Mouse (Mus musculus) adrenal gland, adult 2 months (tissue): ENCODE measurements around the gene Itga2b. TPM values are rescaled to one million over a fixed set of nuclear protein-coding genes. Genes with fewer than 3 reads are reported as not detected.

ENCODE experiments used
- DNase-seq: peaks from one replicate; pipeline ENCODE4 v3.0.0; 2021
- long read RNA-seq: library from polyadenylated mRNA; stranded (forward); transcript quantifications from one replicate; pipeline ENCODE4 v2.0.0, GENCODE M21; 2021
- polyA plus RNA-seq: library from polyadenylated mRNA; depleted of rRNA; stranded (reverse); fragments of >200 nt; gene quantifications from 2 replicates; pipeline ENCODE4 v1.2.3, GENCODE M21; 2012; rRNA removed
- total RNA-seq, 2 experiments: library from RNA; stranded (reverse); gene quantifications; 2 replicates each; pipeline ENCODE4 v1.2.3; 2021

Itga2b gene
- total RNA-seq (1 to 10 TPM; 2.5 to 4.1 TPM), polyA plus RNA-seq (6.6 TPM in 2 replicates)
- long read RNA-seq, partial matches to known transcripts: 0 of 2 reads
- long read RNA-seq, other reads (novel, unspliced or antisense): 1 of 2 reads

DNA sequence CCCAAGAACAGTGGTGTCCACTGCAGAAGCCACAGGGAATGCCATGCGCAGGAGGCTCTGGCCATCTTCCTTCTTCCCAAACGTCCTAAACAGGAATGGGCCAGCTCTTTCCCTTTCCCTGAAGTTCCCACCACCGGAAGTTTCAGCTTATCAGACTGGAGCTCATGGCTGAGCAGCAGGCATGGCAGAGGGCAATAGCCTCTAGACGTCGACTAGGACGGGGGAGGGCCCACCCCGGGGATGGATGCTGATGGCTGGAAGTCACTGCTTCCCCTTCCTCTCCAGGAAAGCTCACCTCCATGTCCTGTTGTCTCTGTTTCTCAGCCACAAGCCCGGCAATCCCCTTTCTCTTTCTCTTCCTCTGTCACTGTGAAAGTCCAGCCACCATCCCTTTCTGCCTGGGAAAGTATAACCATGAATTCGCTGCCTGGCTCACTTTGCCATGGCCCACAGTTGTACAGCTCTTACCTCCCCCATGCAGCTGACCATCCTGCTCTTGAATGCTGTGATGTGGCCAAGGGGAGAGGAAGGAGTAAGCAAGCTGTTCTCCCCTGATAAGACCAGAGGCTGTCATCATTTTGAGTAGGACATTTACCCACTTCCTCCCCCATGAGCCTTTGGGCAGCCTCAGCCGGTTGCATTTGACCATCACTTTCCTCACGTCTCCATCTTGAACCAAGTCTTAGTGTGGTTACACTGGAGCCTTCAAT lies at the start of gene Itga2b:
Gene Itga2b (minus strand): TSS at position 475 of the 710 bp plus-strand sequence.
- DNase-seq: no peak

GRCm38 (mm10) chr11:102514793-102515424 lies 45.0 kb upstream of the Itga2b start:
- no peak for DNase-seq

DNA sequence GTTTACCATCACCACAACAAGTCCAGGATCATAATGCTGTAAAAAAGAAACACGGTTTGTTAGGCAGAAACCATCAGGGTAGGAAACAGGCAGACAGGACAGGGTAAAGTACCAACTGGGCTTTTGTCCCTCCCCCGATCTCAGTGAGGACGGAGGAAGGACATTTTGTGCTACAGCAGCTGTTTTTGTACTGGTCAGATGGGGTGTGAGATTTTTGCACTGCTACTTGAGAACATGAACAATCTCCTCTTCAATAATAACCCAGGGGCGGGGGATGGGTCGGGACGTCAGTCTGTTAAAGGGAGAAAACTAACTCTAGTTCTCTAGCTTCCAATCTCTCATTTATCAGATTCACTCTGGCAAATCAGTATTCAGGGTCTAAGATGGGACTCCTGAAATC lies 40.3 kb upstream of the Itga2b start:
- no peak for DNase-seq

DNA sequence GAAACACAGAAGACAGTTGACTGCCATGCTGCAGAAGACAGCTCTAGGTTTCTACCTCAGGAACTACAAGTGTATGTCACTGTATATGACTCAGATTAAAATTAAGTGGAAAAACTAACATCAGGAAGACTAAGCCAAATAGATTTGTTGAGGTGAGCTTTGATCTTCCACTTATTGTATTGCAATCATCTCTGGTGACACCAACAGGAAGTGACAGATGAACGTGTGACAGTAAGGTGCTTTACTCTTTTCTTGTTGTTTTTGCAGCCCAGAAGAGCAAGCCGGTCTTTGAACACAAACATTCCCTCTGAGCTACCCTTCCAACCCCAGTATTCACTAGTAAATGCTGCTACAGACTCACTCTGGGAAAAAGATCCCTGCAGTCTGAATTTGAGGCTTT lies 26.8 kb upstream of the Itga2b start:
- no peak for DNase-seq

- no peak for DNase-seq
These were observed 26.3 kb upstream of the Itga2b start for GRCm38 (mm10) chr11:102496206-102496605.

- DNase-seq: no peak
These were observed 25.8 kb upstream of the Itga2b start for GRCm38 (mm10) chr11:102495742-102496141.

DNA sequence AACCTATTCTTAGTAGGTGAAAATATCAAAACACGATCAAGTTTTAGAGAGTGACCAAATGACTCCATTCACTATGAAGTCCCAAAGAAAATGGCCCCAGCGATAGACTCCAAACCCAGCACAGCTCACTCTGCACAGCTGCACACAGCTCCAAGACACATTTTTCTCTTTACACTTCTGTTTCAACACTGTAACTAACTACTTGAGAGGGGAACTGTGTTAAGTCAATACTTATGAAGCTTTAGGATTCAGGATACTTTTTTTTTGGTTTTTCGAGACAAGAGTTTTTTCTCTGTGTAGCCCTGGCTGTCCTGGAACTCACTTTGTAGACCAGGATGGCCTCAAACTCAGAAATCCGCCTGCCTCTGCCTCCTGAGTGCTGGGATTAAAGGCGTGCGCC lies 25.2 kb upstream of the Itga2b start:
- DNase-seq: no peak

DNA sequence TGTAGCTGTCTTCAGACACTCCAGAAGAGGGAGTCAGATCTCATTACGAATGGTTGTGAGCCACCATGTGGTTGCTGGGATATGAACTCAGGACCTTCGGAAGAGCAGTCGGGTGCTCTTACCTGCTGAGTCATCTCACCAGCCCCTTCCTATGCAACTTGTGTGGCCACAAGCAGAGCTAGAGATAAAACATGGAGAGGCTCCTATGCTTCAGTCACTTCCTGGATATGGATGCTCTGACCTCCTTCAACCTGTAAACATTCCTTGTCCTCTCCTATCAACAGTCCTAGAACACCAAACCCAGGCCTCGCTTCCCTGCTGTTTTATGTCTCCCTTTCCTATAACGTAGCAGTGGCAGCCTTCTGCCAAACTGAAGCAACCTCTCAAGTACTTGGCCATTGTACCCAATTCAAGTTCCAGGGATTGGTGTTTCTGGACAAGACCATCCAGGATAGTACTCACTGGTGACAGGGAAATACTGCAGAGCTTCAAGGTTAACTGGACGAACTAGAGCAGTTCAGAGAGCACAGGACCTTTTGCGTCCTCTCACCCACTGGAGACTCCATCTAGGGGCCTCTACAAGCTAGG lies 24.2 kb upstream of the Itga2b start:
- no peak for DNase-seq

DNA sequence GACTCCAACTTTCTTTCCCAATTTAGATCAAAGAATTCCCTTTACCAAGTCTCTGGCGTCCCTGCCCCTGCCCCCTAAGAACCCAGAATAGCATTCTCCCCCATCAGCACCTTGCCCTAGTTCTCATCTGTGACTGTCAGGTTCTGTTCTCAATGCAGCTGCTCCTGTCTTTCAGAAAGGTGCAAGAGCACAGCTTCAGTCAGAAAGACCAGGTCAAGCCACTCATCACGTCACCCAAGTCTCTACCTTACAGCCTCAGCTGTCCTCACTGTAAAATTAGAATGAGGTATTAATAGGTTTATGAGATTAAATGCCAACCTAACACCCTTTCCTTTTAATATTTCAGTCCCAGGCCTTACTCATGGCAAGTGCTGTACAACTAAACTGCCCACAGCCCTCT lies 23.3 kb upstream of the Itga2b start:
- DNase-seq: no peak

- DNase-seq: no peak
These were observed 18.0 kb upstream of the Itga2b start for GRCm38 (mm10) chr11:102487901-102488300.

GRCm38 (mm10) chr11:102486733-102487386 lies 16.9 kb upstream of the Itga2b start:
- DNase-seq: peak; percentile 44

DNA sequence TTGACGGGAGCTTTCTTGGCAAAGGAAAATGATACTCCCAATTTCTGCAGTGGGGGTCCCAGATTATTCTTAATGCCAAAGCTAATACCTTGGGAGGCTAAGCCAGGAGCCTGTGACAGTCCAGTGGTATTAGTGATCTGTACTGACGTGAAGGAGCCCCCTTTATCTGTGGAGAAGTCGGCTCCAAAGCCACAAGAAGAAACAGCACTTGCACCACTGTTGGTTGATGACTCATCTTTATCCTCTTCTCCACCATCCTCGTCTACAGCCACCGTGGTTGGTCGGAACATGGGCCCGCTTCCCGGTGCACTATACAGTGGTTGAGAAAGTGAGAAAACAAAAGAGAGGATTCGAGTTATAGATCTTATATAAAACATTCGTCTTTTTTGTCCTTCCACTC lies 11.9 kb upstream of the Itga2b start:
- no peak for DNase-seq

- DNase-seq: no peak
These were observed 11.0 kb upstream of the Itga2b start for GRCm38 (mm10) chr11:102480897-102481296.

DNA sequence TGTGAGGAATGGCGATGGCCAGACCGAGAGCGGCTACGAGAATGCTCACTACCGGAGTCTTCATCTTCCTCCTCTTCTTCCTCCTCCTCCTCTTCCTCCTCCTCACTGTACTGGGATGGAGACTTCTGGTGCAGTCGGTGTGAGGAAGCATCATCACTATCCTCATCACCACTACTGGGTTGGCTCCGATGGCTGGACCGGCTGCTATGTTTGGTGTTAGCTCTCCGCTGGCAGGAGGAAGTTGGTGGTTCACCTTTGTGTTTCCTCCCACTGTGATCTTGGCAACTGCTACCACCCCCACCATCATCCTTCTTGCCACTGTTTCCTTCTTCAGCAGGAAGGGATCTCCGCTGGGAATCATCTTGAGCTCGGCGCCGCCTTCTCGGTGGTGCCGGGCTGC lies 10.2 kb upstream of the Itga2b start:
- DNase-seq: no peak

DNA sequence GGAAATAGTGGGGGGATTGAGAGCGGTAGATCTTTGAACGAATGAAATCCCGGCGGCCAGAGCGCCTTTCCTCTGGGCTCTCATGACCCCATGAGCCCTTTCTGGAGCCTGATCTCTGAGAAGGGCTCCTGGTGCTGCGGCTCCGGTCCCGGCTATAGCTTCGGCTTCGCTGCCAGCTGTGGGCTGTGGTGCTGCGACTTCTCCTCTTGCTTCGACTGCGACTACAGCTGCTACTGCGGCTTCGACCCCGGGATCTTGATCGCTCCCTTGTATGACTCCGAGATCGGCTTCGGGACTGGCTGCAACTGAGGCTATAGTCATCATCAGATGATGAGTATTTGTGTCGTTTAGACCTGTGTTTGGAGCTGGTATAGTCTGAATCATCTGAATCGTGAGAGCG lies 9.7 kb upstream of the Itga2b start:
- DNase-seq: no peak

- no peak for DNase-seq
These were observed 8.7 kb upstream of the Itga2b start for GRCm38 (mm10) chr11:102478671-102479070.

DNA sequence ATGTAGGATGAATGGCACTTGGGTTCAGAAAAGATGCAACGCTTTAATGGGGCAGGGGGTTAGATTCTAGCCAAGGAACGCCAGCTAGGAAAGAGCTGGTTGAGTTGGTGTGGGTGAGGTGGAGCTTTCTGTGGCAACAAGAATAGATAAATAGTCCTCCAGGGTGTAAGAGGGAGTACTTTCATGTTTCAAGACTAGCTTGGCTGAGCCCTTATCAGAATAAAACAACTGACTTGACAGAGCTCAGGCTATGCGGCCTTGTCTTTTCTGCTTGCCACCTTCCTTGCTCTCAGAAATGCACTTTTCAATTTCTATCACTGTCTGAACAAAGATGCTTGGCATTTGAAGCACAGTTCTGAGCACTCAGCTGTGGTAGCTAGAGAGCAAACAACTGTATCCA lies 5.1 kb upstream of the Itga2b start:
- no peak for DNase-seq

GRCm38 (mm10) chr11:102467041-102467631 lies 2.8 kb downstream of the Itga2b start:
- peak; percentile 100 for DNase-seq

DNA sequence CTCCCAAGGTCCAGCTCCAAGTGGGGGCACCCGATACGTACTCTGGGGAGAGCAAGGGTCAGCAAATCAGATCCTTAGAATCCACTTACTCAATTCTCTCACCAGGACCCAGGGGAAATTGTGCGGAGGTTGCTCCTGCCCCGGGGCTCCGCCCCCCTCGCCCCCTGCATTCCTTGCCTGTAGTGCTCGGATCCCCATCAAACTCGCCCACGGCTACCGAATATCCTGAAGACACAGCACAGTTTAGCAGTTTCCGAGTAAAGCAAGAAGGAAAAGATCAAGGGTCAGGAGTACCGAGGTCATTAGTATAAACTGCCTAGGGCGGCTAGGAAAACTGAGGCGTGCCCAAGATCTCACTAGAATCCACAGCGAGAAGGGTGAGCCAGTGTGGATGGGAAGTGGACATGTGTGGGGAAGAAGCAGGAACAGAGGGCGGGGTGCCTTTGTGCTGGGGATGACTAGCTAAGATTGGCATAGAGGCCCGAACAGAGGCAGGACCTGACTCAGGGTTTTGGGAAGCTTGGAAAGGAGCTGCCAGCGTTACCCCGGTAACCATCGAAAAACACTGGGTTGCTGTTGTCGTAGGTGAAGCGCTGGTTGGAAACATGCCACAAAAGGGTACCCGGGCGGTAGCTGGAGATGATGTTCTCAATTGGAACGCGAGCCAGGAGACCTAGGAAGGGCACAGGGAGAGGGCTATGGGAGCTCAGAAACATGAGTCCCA lies 4.0 kb downstream of the Itga2b start:
- peak; percentile 88 for DNase-seq

DNA sequence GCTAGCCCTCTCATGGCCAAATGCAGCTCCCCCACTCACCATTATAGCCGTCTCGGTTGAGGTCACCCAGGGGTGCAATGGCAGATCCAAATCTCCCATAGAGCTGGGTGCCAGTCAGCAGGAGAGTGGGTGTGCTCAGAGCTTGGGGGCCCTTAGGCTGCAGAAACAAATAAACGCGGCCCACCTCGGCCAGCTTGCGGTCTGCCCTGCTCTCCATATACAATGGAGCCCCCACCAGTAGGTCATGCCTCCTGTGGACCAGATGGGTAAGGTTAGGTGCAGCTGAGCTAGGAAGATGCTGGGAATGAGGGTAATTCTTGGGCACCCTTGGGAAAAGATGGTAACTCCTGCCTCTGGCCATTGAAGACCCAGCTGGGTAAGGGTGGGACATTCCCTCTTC lies 5.0 kb downstream of the Itga2b start:
- no peak for DNase-seq

- no peak for DNase-seq
These were observed 8.2 kb downstream of the Itga2b start for GRCm38 (mm10) chr11:102461764-102462163.

DNA sequence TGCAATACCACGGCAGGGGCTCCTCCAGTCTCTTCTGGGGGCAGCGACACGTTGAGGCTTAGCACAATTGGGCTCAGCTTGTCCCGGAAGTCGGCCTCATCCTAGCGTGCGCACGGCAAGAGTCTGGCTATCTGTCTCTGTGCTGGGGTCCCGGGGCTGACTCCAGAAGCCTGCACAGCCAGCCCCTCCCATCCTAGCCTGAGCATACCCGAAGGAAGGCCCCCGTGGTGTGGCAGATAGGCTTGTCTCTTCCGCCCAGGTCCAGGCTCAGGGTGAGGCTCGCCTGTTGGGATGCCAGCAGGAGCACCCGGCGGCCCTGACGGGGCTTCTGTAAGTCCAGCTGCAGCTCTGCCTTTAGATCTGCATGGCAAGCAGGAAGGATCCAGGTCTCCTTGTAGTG lies 9.4 kb downstream of the Itga2b start:
- DNase-seq: no peak
